Mouse (Mus musculus): ENCODE results near the gene Gm14744. TPM values are rescaled to one million over a fixed set of nuclear protein-coding genes. Genes with fewer than 3 reads are reported as not detected.

The Gm14744 gene
- not detected for total RNA-seq (2023)

GRCm38 (mm10) chrX:77864458-77864857, at the start of gene Gm14744:
TSS of gene Gm14744 (plus strand) at chrX:77864758.

GRCm38 (mm10) chrX:77853523-77853922, 11.0 kb upstream of the Gm14744 start, which contains the start of gene Pbsn:
TSS of gene Pbsn (minus strand) at chrX:77853623.

Other genes with a start within 250 kb of the Gm14744 start
- gene Prkx, start 68.5 kb upstream of the Gm14744 start, total RNA-seq (2023) = 10 to 100 TPM; 50.7 to 52.4 TPM
- not detected for gene Pbsn, start 11.1 kb upstream of the Gm14744 start, total RNA-seq (2023)
- gene 5430402E10Rik, start 60.3 kb downstream of the Gm14744 start, total RNA-seq (2023) = not detected
- not detected for gene Obp1a, start 226.6 kb downstream of the Gm14744 start, total RNA-seq (2023)

Data from T-cell, adult 66 days (primary cell).